Mouse (Mus musculus) brain, embryonic 14.5 days (tissue): ENCODE results near the gene Zcwpw1.
"Not testable (repeated sequence)": the region's sequence is repeated elsewhere in the genome, so short reads cannot be mapped to it uniquely, and the experiment has no call there.

Source experiments
- CTCF ChIP-seq: fragments of 200-500 bp; IDR thresholded peaks from 2 replicates; pipeline ENCODE4 v1.5.1; 2012; ENCODE audit warnings: inconsistent platforms, mild to moderate bottlenecking, moderate library complexity, borderline replicate concordance; ENCODE audit not compliant: insufficient read depth, insufficient read length; ENCODE audit errors: extremely low read depth
- POLR2A ChIP-seq: fragments of 200-500 bp; IDR thresholded peaks from 2 replicates; pipeline ENCODE4 v1.6.1; 2012; ENCODE audit warnings: mild to moderate bottlenecking, inconsistent platforms, borderline replicate concordance; ENCODE audit not compliant: poor library complexity, insufficient read depth, insufficient read length, severe bottlenecking; ENCODE audit errors: extremely low read depth

GRCm38 (mm10) chr5:137857960-137858710, 70.5 kb downstream of the Zcwpw1 start, which contains the start of gene Pilrb1:
- TF ChIP-seq CTCF, POLR2A: not testable (repeated sequence)
